Mouse (Mus musculus) brown adipose tissue, adult 24 weeks (tissue): Measurements from ENCODE around the gene Cdk17. TPM values are rescaled to one million over a fixed set of nuclear protein-coding genes. Genes with fewer than 3 reads are reported as not detected.
"Not testable (repeated sequence)": the region's sequence is repeated elsewhere in the genome, so short reads cannot be mapped to it uniquely, and the experiment has no call there.

Source experiments
- H3K27ac ChIP-seq: fragments of 200-500 bp; replicated peaks from 2 replicates; pipeline ENCODE4 v1.5.1; 2012; ENCODE audit warnings: low read depth, mild to moderate bottlenecking, low read length
- H3K4me1 ChIP-seq: fragments of 200-500 bp; 2 replicates; pipeline ENCODE4 v1.6.1; 2012; ENCODE audit warnings: low read length, mixed read lengths; ENCODE audit not compliant: control insufficient read depth, insufficient read depth, insufficient read length
- H3K4me3 ChIP-seq: fragments of 200-500 bp; 2 replicates; pipeline ENCODE4 v1.5.1; 2012; ENCODE audit warnings: low read depth, mild to moderate bottlenecking, low read length, moderate library complexity; ENCODE audit not compliant: insufficient read depth
- polyA plus RNA-seq: library from polyadenylated mRNA; stranded (reverse); fragments of >200 nt; gene quantifications from 2 replicates; pipeline ENCODE4 v1.2.4, GENCODE M21; 2012; ENCODE audit not compliant: missing spikeins, insufficient read depth, insufficient read length

Cdk17 gene
- polyA plus RNA-seq, 1 experiment: 23.6 TPM

GRCm38 (mm10) chr10:93153404-93153803, 7.3 kb upstream of the Cdk17 start:
- peaks cover 13% of the 10 kb centered on the region for H3K4me1 ChIP-seq
- H3K27ac ChIP-seq, H3K4me3 ChIP-seq: not testable (repeated sequence)

GRCm38 (mm10) chr10:93159651-93160496, 801 bp upstream of the Cdk17 start:
- peaks cover 12% of the 10 kb centered on the region for H3K4me1 ChIP-seq
- peak overlapping the region; percentile 66 for H3K4me3 ChIP-seq

GRCm38 (mm10) chr10:93160497-93160806, 223 bp upstream of the Cdk17 start:
- Histone ChIP-seq H3K4me1 (peaks cover 13% of the 10 kb centered on the region), H3K27ac (peak overlapping the region; percentile 99), H3K4me3 (peak overlapping the region; percentile 89)

More at GRCm38 (mm10) chr10:93159651-93160496, 801 bp upstream of the Cdk17 start:
- H3K27ac ChIP-seq: peak overlapping the region; percentile 88

GRCm38 (mm10) chr10:93161511-93162275, 1.0 kb downstream of the Cdk17 start:
- peaks cover 14% of the 10 kb centered on the region for H3K4me1 ChIP-seq
- peak overlapping the region; percentile 99 for H3K27ac ChIP-seq

GRCm38 (mm10) chr10:93162276-93162971, 1.7 kb downstream of the Cdk17 start:
- H3K27ac ChIP-seq: peak overlapping the region; percentile 99
- H3K4me1 ChIP-seq: peaks cover 16% of the 10 kb centered on the region
- H3K4me3 ChIP-seq: peak overlapping the region; percentile 89

More at GRCm38 (mm10) chr10:93161511-93162275, 1.0 kb downstream of the Cdk17 start:
- peak overlapping the region; percentile 89 for H3K4me3 ChIP-seq

GRCm38 (mm10) chr10:93162972-93163660, 2.4 kb downstream of the Cdk17 start:
- H3K27ac ChIP-seq: peak overlapping the region; percentile 73
- peak overlapping the region; percentile 36; the same call in 1 of the 2 replicates for H3K4me3 ChIP-seq
- peaks cover 18% of the 10 kb centered on the region for H3K4me1 ChIP-seq

GRCm38 (mm10) chr10:93163711-93164488, 3.2 kb downstream of the Cdk17 start:
- Histone ChIP-seq H3K4me3 (no peak overlapping the region), H3K27ac (peak overlapping the region; percentile 75), H3K4me1 (peaks cover 21% of the 10 kb centered on the region)

- Histone ChIP-seq H3K4me1 (peaks cover 24% of the 10 kb centered on the region), H3K27ac (peak overlapping the region; percentile 93), H3K4me3 (peak overlapping the region; percentile 19)
Observed at GRCm38 (mm10) chr10:93165416-93166381, 5.0 kb downstream of the Cdk17 start.

GRCm38 (mm10) chr10:93166382-93166769, 5.7 kb downstream of the Cdk17 start:
- Histone ChIP-seq H3K4me1 (peaks cover 26% of the 10 kb centered on the region), H3K27ac (peak overlapping the region; percentile 93), H3K4me3 (peak overlapping the region; percentile 19)

GRCm38 (mm10) chr10:93167311-93167710, 6.6 kb downstream of the Cdk17 start:
- Histone ChIP-seq H3K4me1 (peaks cover 29% of the 10 kb centered on the region), H3K27ac (peak overlapping the region; percentile 82; the same call in 1 of the 2 replicates), H3K4me3 (no peak overlapping the region; the same call in 1 of the 2 replicates)

- Histone ChIP-seq H3K27ac (peak overlapping the region; percentile 87), H3K4me3 (no peak overlapping the region), H3K4me1 (peaks cover 27% of the 10 kb centered on the region)
Observed at GRCm38 (mm10) chr10:93168067-93168466, 7.4 kb downstream of the Cdk17 start.

GRCm38 (mm10) chr10:93171182-93171855, 10.6 kb downstream of the Cdk17 start:
- Histone ChIP-seq H3K4me1 (peaks cover 21% of the 10 kb centered on the region), H3K27ac (no peak overlapping the region), H3K4me3 (no peak overlapping the region)

GRCm38 (mm10) chr10:93177471-93177870, 16.8 kb downstream of the Cdk17 start:
- Histone ChIP-seq H3K27ac (peak overlapping the region; percentile 81), H3K4me3 (no peak overlapping the region), H3K4me1 (peaks cover 20% of the 10 kb centered on the region)
